Mouse (Mus musculus) stomach, embryonic 14.5 days (tissue): Measurements from ENCODE around the gene Hrct1. TPM values are rescaled to one million over a fixed set of nuclear protein-coding genes. Genes with fewer than 3 reads are reported as not detected.

ENCODE experiments used
- ATAC-seq: fragments of 200-750 bp; cut with Nextera tagmentation; 2 replicates; pipeline ENCODE4 v1.8.0; 2017; ENCODE audit warnings: low read depth, moderate TSS enrichment; ENCODE audit not compliant: insufficient number of reproducible peaks, insufficient read depth, low FRiP score
- H3K27ac ChIP-seq: fragments of 300-500 bp; sonication (generic); 2 replicates; pipeline ENCODE4 v1.5.1; 2014; ENCODE audit warnings: mild to moderate bottlenecking, low read length, moderate library complexity, mixed read lengths
- H3K27me3 ChIP-seq: fragments of 300-500 bp; sonication (generic); 2 replicates; pipeline ENCODE4 v1.6.1; 2014; ENCODE audit warnings: low read length, control low read depth, mixed read lengths; ENCODE audit not compliant: control insufficient read depth, insufficient read depth
- H3K36me3 ChIP-seq: fragments of 300-500 bp; sonication (generic); 2 replicates; pipeline ENCODE4 v1.6.1; 2014; ENCODE audit warnings: mild to moderate bottlenecking, control low read depth, low read length, moderate library complexity, mixed read lengths; ENCODE audit not compliant: control insufficient read depth, insufficient read depth
- H3K4me1 ChIP-seq: fragments of 300-500 bp; sonication (generic); 2 replicates; pipeline ENCODE4 v1.6.1; 2014; ENCODE audit warnings: low read length, control low read depth, mixed read lengths; ENCODE audit not compliant: control insufficient read depth, insufficient read depth
- H3K4me2 ChIP-seq: fragments of 300-500 bp; sonication (generic); replicated peaks from 2 replicates; pipeline ENCODE4 v1.6.1; 2014; ENCODE audit warnings: low read depth, low read length, control low read depth
- H3K4me3 ChIP-seq: fragments of 300-500 bp; sonication (generic); 2 replicates; pipeline ENCODE4 v1.5.1; 2014; ENCODE audit warnings: low read depth, low read length, control low read depth
- H3K9ac ChIP-seq: fragments of 300-500 bp; sonication (generic); replicated peaks from 2 replicates; pipeline ENCODE4 v1.6.1; 2014; ENCODE audit warnings: low read depth, mild to moderate bottlenecking, control low read depth, low read length, moderate library complexity, mixed read lengths
- H3K9me3 ChIP-seq: fragments of 300-500 bp; sonication (generic); 2 replicates; pipeline ENCODE4 v1.6.1; 2016; ENCODE audit warnings: low read depth, low read length, control low read depth; ENCODE audit not compliant: control insufficient read depth
- WGBS: fragments of 180-500 bp; shearing (Covaris S2); extraction: QIAGEN DNeasy Blood & Tissue Kit; methylation state at CpG from one replicate; pipeline ENCODE4 v1.1.7; 2014; 5-methylcytosine and 5-hydroxymethylcytosine counted together
- polyA plus RNA-seq: library from polyadenylated mRNA; unstranded; fragments of >200 nt; fragmentation: Nextera tagmentation; extraction: Ambion mirVana; gene quantifications from 2 replicates; pipeline ENCODE4 v1.2.1, GENCODE M21; 2014

Hrct1 gene
- polyA plus RNA-seq, 1 experiment from 2014 or later = 0.78 TPM

DNA sequence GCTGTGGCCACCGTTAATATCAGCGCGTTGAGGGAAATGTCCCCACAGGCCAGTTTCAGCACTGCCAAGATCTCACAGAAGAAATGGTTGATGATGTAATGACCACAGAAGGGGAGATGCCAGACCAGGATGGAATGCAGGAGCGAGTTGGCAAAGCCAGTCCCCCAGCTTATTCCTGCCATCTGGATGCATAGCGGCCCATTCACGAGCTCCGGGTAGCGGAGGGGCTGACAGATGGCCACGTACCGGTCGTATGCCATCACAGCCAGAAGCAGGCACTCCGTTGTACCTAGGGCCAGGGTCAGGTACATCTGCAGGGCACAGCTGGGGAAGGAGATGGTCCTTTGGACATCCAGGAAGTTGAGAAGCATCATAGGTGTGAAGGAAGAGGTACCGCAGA, 30.4 kb upstream of the Hrct1 start:
- H3K27ac ChIP-seq = no peak overlapping the region
- H3K4me2 ChIP-seq = no peak overlapping the region
- H3K9me3 ChIP-seq = no peaks in the 10 kb centered on the region
- no peak for ATAC-seq
- no peak overlapping the region for H3K4me3 ChIP-seq
- 89% methylated on average over 13 of the region's 13 CpGs for WGBS
- no peaks in the 10 kb centered on the region for H3K27me3 ChIP-seq
- no peak overlapping the region for H3K9ac ChIP-seq
- no peaks in the 10 kb centered on the region for H3K4me1 ChIP-seq
- H3K36me3 ChIP-seq = no peaks in the 10 kb centered on the region

DNA sequence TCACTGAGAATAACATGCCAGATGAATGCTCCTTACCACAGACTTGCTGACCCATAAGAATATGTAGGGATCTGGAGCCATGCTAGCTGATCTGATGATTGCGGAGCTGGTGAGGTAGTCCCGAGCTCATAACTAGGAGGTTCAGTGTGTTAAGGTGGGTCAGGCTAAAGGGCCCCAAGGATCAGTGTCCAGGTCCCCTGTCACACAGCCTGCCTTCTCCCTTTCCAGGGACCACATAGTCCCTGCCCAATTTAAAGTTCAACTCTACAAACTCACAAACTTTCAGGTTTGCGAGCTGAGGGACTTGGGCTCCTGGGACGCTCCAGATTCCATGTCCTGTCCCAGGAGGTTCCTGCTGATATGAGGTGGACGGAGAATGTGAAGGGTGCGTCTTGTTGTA, 26.3 kb upstream of the Hrct1 start, which contains the start of gene Olfr70:
Gene Olfr70 (minus strand): TSS at position 101 of the 400 bp plus-strand sequence.
- H3K4me2 ChIP-seq = no peak within 1 kb of the TSS
- no peaks in the 10 kb centered on the region for H3K36me3 ChIP-seq
- 85% methylated on average over 6 of the region's 6 CpGs for WGBS
- no peaks in the 10 kb centered on the region for H3K9me3 ChIP-seq
- ATAC-seq = no peak
- no peak within 1 kb of the TSS for H3K27ac ChIP-seq
- no peaks in the 10 kb centered on the region for H3K27me3 ChIP-seq
- no peak within 1 kb of the TSS for H3K4me3 ChIP-seq
- no peaks in the 10 kb centered on the region for H3K4me1 ChIP-seq
- no peak within 1 kb of the TSS for H3K9ac ChIP-seq

GRCm38 (mm10) chr4:43703439-43703838, 23.5 kb upstream of the Hrct1 start:
- no peaks in the 10 kb centered on the region for H3K27me3 ChIP-seq
- no peak overlapping the region for H3K27ac ChIP-seq
- H3K4me1 ChIP-seq = no peaks in the 10 kb centered on the region
- no peaks in the 10 kb centered on the region for H3K36me3 ChIP-seq
- H3K9ac ChIP-seq = no peak overlapping the region
- H3K4me3 ChIP-seq = no peak overlapping the region
- 72% methylated on average over 6 of the region's 6 CpGs for WGBS
- H3K9me3 ChIP-seq = no peaks in the 10 kb centered on the region
- no peak for ATAC-seq
- H3K4me2 ChIP-seq = no peak overlapping the region

DNA sequence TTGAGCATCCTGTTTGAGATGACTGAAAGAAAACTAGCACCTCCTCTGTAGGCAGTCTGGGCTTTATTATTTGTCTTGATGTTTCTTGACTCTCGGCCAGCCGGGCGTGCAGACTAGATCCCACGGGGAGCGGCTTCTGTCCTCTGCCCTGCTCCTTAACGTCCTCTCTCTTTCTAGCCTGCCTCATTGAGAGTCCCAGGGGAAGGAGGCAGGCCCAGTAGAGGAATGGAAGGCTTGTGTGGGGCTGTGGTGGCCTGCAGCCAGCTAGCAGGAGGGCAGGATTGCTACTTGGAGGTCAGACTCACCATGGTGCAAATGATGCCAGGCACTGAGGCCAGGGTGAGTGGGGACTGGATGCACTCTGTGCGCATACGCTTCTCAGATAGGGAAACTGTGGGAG, 23.1 kb upstream of the Hrct1 start:
- 85% methylated on average over 8 of the region's 8 CpGs for whole genome bisulfite sequencing
- H3K4me2 ChIP-seq = no peak overlapping the region
- no peaks in the 10 kb centered on the region for H3K4me1 ChIP-seq
- H3K9ac ChIP-seq = no peak overlapping the region
- no peaks in the 10 kb centered on the region for H3K36me3 ChIP-seq
- no peak for ATAC-seq
- H3K27me3 ChIP-seq = no peaks in the 10 kb centered on the region
- no peak overlapping the region for H3K27ac ChIP-seq
- H3K9me3 ChIP-seq = no peaks in the 10 kb centered on the region
- H3K4me3 ChIP-seq = no peak overlapping the region

DNA sequence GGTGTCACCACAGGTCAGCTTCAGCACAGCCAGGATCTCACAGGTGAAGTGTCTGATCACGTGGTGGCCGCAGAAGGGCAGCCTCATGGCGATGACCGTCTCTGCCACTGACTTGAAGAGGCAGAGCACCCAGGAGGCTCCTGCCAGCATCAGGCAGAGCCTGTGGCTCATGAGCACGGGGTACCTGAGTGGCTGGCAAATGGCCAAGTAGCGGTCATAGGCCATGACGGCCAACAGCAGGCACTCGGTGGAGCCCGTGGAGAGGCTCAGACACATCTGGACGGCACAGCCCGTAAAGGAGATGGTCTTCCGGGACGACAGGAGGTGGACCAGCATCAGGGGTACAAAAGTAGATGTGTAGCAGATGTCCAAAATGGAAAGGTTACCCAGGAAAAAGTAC, 21.0 kb upstream of the Hrct1 start:
- Histone ChIP-seq H3K27me3 (no peaks in the 10 kb centered on the region), H3K36me3 (no peaks in the 10 kb centered on the region), H3K9me3 (no peaks in the 10 kb centered on the region), H3K4me1 (no peaks in the 10 kb centered on the region), H3K9ac (no peak overlapping the region), H3K27ac (no peak overlapping the region), H3K4me3 (no peak overlapping the region), H3K4me2 (no peak overlapping the region)
- WGBS = 73% methylated on average over 13 of the region's 13 CpGs
- ATAC-seq = no peak

DNA sequence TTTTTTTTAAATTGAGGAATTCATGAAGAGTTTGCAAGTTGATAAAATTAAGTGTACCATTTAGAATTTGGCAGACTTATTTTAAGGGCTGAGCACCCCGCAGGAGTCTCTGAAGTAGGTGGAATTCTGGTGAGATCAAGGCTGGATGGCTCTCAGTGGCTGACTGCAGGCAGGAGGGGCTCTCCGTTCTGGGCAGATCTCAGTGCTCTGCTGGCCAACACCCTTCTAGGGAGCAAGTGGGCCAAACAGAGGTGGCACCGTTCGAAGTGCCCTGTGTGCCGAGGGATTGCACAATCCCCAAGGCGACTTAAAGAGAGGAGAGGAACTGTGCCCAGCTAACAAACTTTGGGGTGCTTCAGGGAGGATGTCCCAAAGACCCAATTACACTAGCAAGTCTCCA, 17.1 kb upstream of the Hrct1 start, which contains the start of gene Olfr71:
Gene Olfr71 (minus strand): TSS at position 387 of the 400 bp plus-strand sequence.
- Histone ChIP-seq H3K9ac (no peak within 1 kb of the TSS), H3K36me3 (no peaks in the 10 kb centered on the region), H3K27ac (no peak within 1 kb of the TSS), H3K4me3 (no peak within 1 kb of the TSS), H3K27me3 (no peaks in the 10 kb centered on the region), H3K9me3 (no peaks in the 10 kb centered on the region), H3K4me2 (no peak within 1 kb of the TSS), H3K4me1 (no peaks in the 10 kb centered on the region)
- no peak for ATAC-seq
- WGBS = 66% methylated on average over 6 of the region's 6 CpGs

DNA sequence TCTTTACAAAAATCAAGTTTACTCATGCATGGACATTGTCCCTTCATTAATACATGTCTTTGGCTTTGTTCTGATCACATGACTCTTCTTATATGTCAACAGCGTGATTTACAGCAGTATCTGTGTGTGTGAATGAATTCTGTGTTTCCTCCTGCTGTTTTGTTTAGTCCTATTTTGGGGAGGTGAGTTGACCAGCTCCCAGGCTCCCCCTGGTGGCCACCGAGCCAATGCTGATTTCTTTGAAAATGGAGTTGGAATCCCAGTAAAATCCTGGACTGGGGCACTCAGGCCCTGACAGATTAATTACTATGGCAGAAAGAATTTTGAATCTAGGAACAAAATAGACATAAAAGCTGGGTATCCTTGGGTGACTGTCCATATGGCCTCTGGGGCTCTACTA, 15.2 kb upstream of the Hrct1 start:
- 1% methylated on average over 2 of the region's 2 CpGs for WGBS
- no peaks in the 10 kb centered on the region for H3K36me3 ChIP-seq
- ATAC-seq = no peak
- H3K27ac ChIP-seq = no peak overlapping the region
- H3K4me3 ChIP-seq = no peak overlapping the region
- no peaks in the 10 kb centered on the region for H3K27me3 ChIP-seq
- no peaks in the 10 kb centered on the region for H3K4me1 ChIP-seq
- no peaks in the 10 kb centered on the region for H3K9me3 ChIP-seq
- H3K4me2 ChIP-seq = no peak overlapping the region
- no peak overlapping the region for H3K9ac ChIP-seq

GRCm38 (mm10) chr4:43713652-43714219, 13.3 kb upstream of the Hrct1 start:
- H3K9ac ChIP-seq = no peak overlapping the region
- WGBS = 33% methylated on average over 7 of the region's 7 CpGs
- no peak overlapping the region for H3K27ac ChIP-seq
- H3K36me3 ChIP-seq = no peaks in the 10 kb centered on the region
- H3K4me2 ChIP-seq = no peak overlapping the region
- no peak overlapping the region for H3K4me3 ChIP-seq
- H3K9me3 ChIP-seq = no peaks in the 10 kb centered on the region
- no peaks in the 10 kb centered on the region for H3K27me3 ChIP-seq
- no peaks in the 10 kb centered on the region for H3K4me1 ChIP-seq
- ATAC-seq = no peak
